Mouse (Mus musculus) layer of hippocampus, adult 2 months (tissue): ENCODE measurements around the gene Ngef. TPM values are rescaled to one million over a fixed set of nuclear protein-coding genes. Genes with fewer than 3 reads are reported as not detected.

ENCODE experiments used
- DNase-seq, 2 experiments: peaks; one replicate each; pipeline ENCODE4 v3.0.0; 2022; ENCODE audit warnings: low spot score in 2 of 2
- H3K27ac ChIP-seq: fragments of 200-600 bp; 2 replicates; pipeline ENCODE4 v1.8.1; 2022
- H3K4me3 ChIP-seq: fragments of 200-600 bp; 2 replicates; pipeline ENCODE4 v1.8.1; 2022; ENCODE audit warnings: mild to moderate bottlenecking
- CTCF ChIP-seq: fragments of 200-600 bp; conservative IDR thresholded peaks from 2 replicates; pipeline ENCODE4 v1.8.1; 2022; ENCODE audit warnings: antibody characterized with exemption, mild to moderate bottlenecking, moderate library complexity
- total RNA-seq, 2 experiments: library from RNA; stranded (reverse); gene quantifications; 2 replicates each; pipeline ENCODE4 v1.2.3; 2021

Ngef gene
- total RNA-seq, 2 experiments from 2014 or later: 100 to 105 TPM

- no peak for TF ChIP-seq CTCF
- Histone ChIP-seq H3K27ac (no peak overlapping the region), H3K4me3 (no peak overlapping the region)
- DNase-seq: no peak
These were observed 22.7 kb downstream of the Ngef start for GRCm38 (mm10) chr1:87551008-87551407.

- Histone ChIP-seq H3K27ac (no peak overlapping the region), H3K4me3 (no peak overlapping the region)
- TF ChIP-seq CTCF: peak; percentile 68
- DNase-seq: peak in 1 of 2 experiments; percentile 44
These were observed 32.1 kb downstream of the Ngef start for GRCm38 (mm10) chr1:87541614-87542013.

GRCm38 (mm10) chr1:87537008-87537407 is 36.7 kb downstream of the Ngef start:
- TF ChIP-seq CTCF: no peak
- DNase-seq: no peak
- no peak overlapping the region for H3K27ac ChIP-seq
- no peak overlapping the region for H3K4me3 ChIP-seq

- no peak overlapping the region; the same call in 1 of the 2 replicates for H3K27ac ChIP-seq
- no peak for TF ChIP-seq CTCF
- no peak overlapping the region for H3K4me3 ChIP-seq
- DNase-seq: no peak
These were observed 39.6 kb downstream of the Ngef start for GRCm38 (mm10) chr1:87534118-87534517.

- Histone ChIP-seq H3K4me3 (no peak overlapping the region), H3K27ac (no peak overlapping the region)
- no peak for TF ChIP-seq CTCF
- no peak for DNase-seq
These were observed 41.3 kb downstream of the Ngef start for GRCm38 (mm10) chr1:87532346-87532745.

GRCm38 (mm10) chr1:87527191-87527590 is 46.5 kb downstream of the Ngef start:
- no peak overlapping the region for H3K4me3 ChIP-seq
- TF ChIP-seq CTCF: no peak
- DNase-seq: no peak
- H3K27ac ChIP-seq: no peak overlapping the region

GRCm38 (mm10) chr1:87525041-87525440 is 48.6 kb downstream of the Ngef start:
- no peak for DNase-seq
- no peak for TF ChIP-seq CTCF
- H3K27ac ChIP-seq: no peak overlapping the region
- no peak overlapping the region for H3K4me3 ChIP-seq

- DNase-seq: no peak
- no peak overlapping the region for H3K27ac ChIP-seq
- no peak overlapping the region for H3K4me3 ChIP-seq
- no peak for TF ChIP-seq CTCF
These were observed 52.1 kb downstream of the Ngef start for GRCm38 (mm10) chr1:87521523-87521922.

- no peak for TF ChIP-seq CTCF
- DNase-seq: no peak
- Histone ChIP-seq H3K27ac (peak overlapping the region; percentile 63), H3K4me3 (peak overlapping the region; percentile 36; the same call in 1 of the 2 replicates)
These were observed 53.2 kb downstream of the Ngef start for GRCm38 (mm10) chr1:87520467-87520866.

GRCm38 (mm10) chr1:87510845-87511244 is 62.8 kb downstream of the Ngef start:
- peak; percentile 55 for TF ChIP-seq CTCF
- no peak overlapping the region for H3K4me3 ChIP-seq
- DNase-seq: no peak
- H3K27ac ChIP-seq: peak overlapping the region; percentile 94; the same call in 1 of the 2 replicates

- Histone ChIP-seq H3K27ac (peak overlapping the region; percentile 94), H3K4me3 (peak overlapping the region; percentile 84)
- no peak for TF ChIP-seq CTCF
- DNase-seq: peak in 1 of 2 experiments; percentile 73
These were observed 63.4 kb downstream of the Ngef start for GRCm38 (mm10) chr1:87510166-87510691.

- DNase-seq: no peak
- H3K27ac ChIP-seq: peak within 1 kb of the TSS; percentile 94
- H3K4me3 ChIP-seq: peak within 1 kb of the TSS; percentile 84
- TF ChIP-seq CTCF: no peak
These were observed 64.0 kb downstream of the Ngef start, which contains the start of gene Neu2 for GRCm38 (mm10) chr1:87509561-87510165. Neu2 (plus strand) TSS chr1:87509889.

GRCm38 (mm10) chr1:87508591-87509560 is 64.8 kb downstream of the Ngef start:
- Histone ChIP-seq H3K4me3 (peak overlapping the region; percentile 84), H3K27ac (peak overlapping the region; percentile 94)
- no peak for TF ChIP-seq CTCF
- no peak for DNase-seq
